Mouse (Mus musculus) forebrain, embryonic 12.5 days (tissue): ENCODE measurements at regions not wholly inside any gene's neighbourhood (a gene's known extent, or its start where the extent isn't known, plus 50 kb on each side); places are given as distances from the start of the nearest gene placed in this dataset.
A peak's percentile ranks its signal among the peaks of the same experiment; 100 is the strongest.

Experiments
- ATAC-seq: fragments of 200-750 bp; cut with Nextera tagmentation; 2 replicates; pipeline ENCODE4 v1.8.0; 2017; ENCODE audit warnings: moderate TSS enrichment; ENCODE audit not compliant: low FRiP score
- H3K27ac ChIP-seq: fragments of 300-500 bp; sonication (generic); 2 replicates; pipeline ENCODE4 v1.5.1; 2016; ENCODE audit warnings: mild to moderate bottlenecking
- H3K27me3 ChIP-seq: fragments of 300-500 bp; sonication (generic); 2 replicates; pipeline ENCODE4 v1.6.1; 2016; ENCODE audit warnings: mild to moderate bottlenecking
- H3K36me3 ChIP-seq: fragments of 300-500 bp; sonication (generic); replicated peaks from 2 replicates; pipeline ENCODE4 v1.6.1; 2016; ENCODE audit warnings: mild to moderate bottlenecking
- H3K4me1 ChIP-seq: fragments of 300-500 bp; sonication (generic); 2 replicates; pipeline ENCODE4 v1.6.1; 2016
- H3K4me2 ChIP-seq: fragments of 300-500 bp; sonication (generic); 2 replicates; pipeline ENCODE4 v1.6.1; 2016; ENCODE audit warnings: mild to moderate bottlenecking, moderate library complexity
- H3K4me3 ChIP-seq: fragments of 300-500 bp; sonication (generic); replicated peaks from 2 replicates; pipeline ENCODE4 v1.5.1; 2016; ENCODE audit warnings: mild to moderate bottlenecking
- H3K9ac ChIP-seq: fragments of 300-500 bp; sonication (generic); 2 replicates; pipeline ENCODE4 v1.6.1; 2016; ENCODE audit warnings: mild to moderate bottlenecking
- H3K9me3 ChIP-seq: fragments of 300-500 bp; sonication (generic); 2 replicates; pipeline ENCODE4 v1.6.1; 2016
- WGBS: fragments of 180-500 bp; shearing (Covaris S2); methylation state at CpG from one replicate; pipeline ENCODE4 v1.1.7; 2016; 5-methylcytosine and 5-hydroxymethylcytosine counted together

- no peaks in the 10 kb centered on the region for H3K36me3 ChIP-seq
- no peak overlapping the region for H3K9ac ChIP-seq
- H3K27ac ChIP-seq: no peak overlapping the region
- H3K9me3 ChIP-seq: no peaks in the 10 kb centered on the region
- WGBS: 98% methylated on average over 2 of the region's 2 CpGs
- ATAC-seq: no peak
- peaks cover 14% of the 10 kb centered on the region for H3K4me1 ChIP-seq
- peaks cover 8% of the 10 kb centered on the region for H3K27me3 ChIP-seq
- no peak overlapping the region for H3K4me3 ChIP-seq
- no peak overlapping the region for H3K4me2 ChIP-seq
These were observed 937.8 kb downstream of the Gsdmc2 start for GRCm38 (mm10) chr15:62907181-62907580.

GRCm38 (mm10) chr15:62903047-62903822 lies 941.7 kb downstream of the Gsdmc2 start:
- peaks cover 14% of the 10 kb centered on the region for H3K4me1 ChIP-seq
- H3K36me3 ChIP-seq: no peaks in the 10 kb centered on the region
- no peak overlapping the region for H3K27ac ChIP-seq
- H3K9me3 ChIP-seq: no peaks in the 10 kb centered on the region
- ATAC-seq: peak; percentile 94
- WGBS: 15% methylated on average over 17 of the region's 17 CpGs
- H3K4me2 ChIP-seq: 0 out of 2 replicates have a peak overlapping the region, but pooled peaks have one; percentile 15
- H3K9ac ChIP-seq: no peak overlapping the region
- H3K27me3 ChIP-seq: peaks cover 14% of the 10 kb centered on the region
- no peak overlapping the region for H3K4me3 ChIP-seq

GRCm38 (mm10) chr15:62901955-62902354 lies 943.0 kb downstream of the Gsdmc2 start:
- Histone ChIP-seq H3K27me3 (peaks cover 11% of the 10 kb centered on the region), H3K27ac (no peak overlapping the region), H3K4me2 (no peak overlapping the region), H3K9me3 (no peaks in the 10 kb centered on the region), H3K9ac (no peak overlapping the region), H3K4me1 (peaks cover 14% of the 10 kb centered on the region), H3K4me3 (no peak overlapping the region), H3K36me3 (no peaks in the 10 kb centered on the region)
- 90% methylated on average over 4 of the region's 4 CpGs for WGBS
- ATAC-seq: no peak

GRCm38 (mm10) chr15:62889798-62890197 lies 955.2 kb downstream of the Gsdmc2 start:
- H3K4me2 ChIP-seq: no peak overlapping the region
- no peak overlapping the region for H3K27ac ChIP-seq
- no peaks in the 10 kb centered on the region for H3K36me3 ChIP-seq
- WGBS: 84% methylated on average over 4 of the region's 4 CpGs
- no peaks in the 10 kb centered on the region for H3K9me3 ChIP-seq
- H3K27me3 ChIP-seq: no peaks in the 10 kb centered on the region
- no peaks in the 10 kb centered on the region for H3K4me1 ChIP-seq
- H3K9ac ChIP-seq: no peak overlapping the region
- ATAC-seq: no peak
- H3K4me3 ChIP-seq: no peak overlapping the region

- H3K4me1 ChIP-seq: no peaks in the 10 kb centered on the region
These were observed 959.6 kb downstream of the Gsdmc2 start for GRCm38 (mm10) chr15:62885331-62885730.

GRCm38 (mm10) chr15:62871082-62871766 lies 973.8 kb downstream of the Gsdmc2 start:
- Histone ChIP-seq H3K4me1 (no peaks in the 10 kb centered on the region), H3K9ac (no peak overlapping the region), H3K4me3 (no peak overlapping the region), H3K4me2 (no peak overlapping the region), H3K27me3 (no peaks in the 10 kb centered on the region), H3K36me3 (no peaks in the 10 kb centered on the region), H3K9me3 (no peaks in the 10 kb centered on the region), H3K27ac (no peak overlapping the region)
- 84% methylated on average over 1 of the region's 1 CpGs for WGBS
- no peak for ATAC-seq

More at GRCm38 (mm10) chr15:62885331-62885730, 959.6 kb downstream of the Gsdmc2 start:
- ATAC-seq: no peak
- no peaks in the 10 kb centered on the region for H3K9me3 ChIP-seq
- 87% methylated on average over 4 of the region's 4 CpGs for WGBS
- no peaks in the 10 kb centered on the region for H3K27me3 ChIP-seq
- no peak overlapping the region for H3K4me2 ChIP-seq
- no peak overlapping the region for H3K9ac ChIP-seq
- H3K4me3 ChIP-seq: no peak overlapping the region
- no peak overlapping the region for H3K27ac ChIP-seq
- H3K36me3 ChIP-seq: no peaks in the 10 kb centered on the region

GRCm38 (mm10) chr15:62862574-62862973 lies 982.4 kb downstream of the Gsdmc2 start:
- Histone ChIP-seq H3K36me3 (no peaks in the 10 kb centered on the region), H3K9ac (no peak overlapping the region), H3K4me1 (no peaks in the 10 kb centered on the region), H3K4me3 (no peak overlapping the region), H3K27me3 (no peaks in the 10 kb centered on the region), H3K4me2 (no peak overlapping the region), H3K9me3 (no peaks in the 10 kb centered on the region), H3K27ac (no peak overlapping the region)
- ATAC-seq: no peak
- 86% methylated on average over 1 of the region's 1 CpGs for WGBS

- Histone ChIP-seq H3K4me1 (no peaks in the 10 kb centered on the region), H3K9me3 (no peaks in the 10 kb centered on the region), H3K27ac (no peak overlapping the region), H3K4me2 (no peak overlapping the region), H3K36me3 (no peaks in the 10 kb centered on the region), H3K4me3 (no peak overlapping the region), H3K27me3 (no peaks in the 10 kb centered on the region), H3K9ac (no peak overlapping the region)
- no peak for ATAC-seq
These were observed 983.6 kb downstream of the Gsdmc2 start for GRCm38 (mm10) chr15:62861422-62861821.

GRCm38 (mm10) chr15:62849326-62849725 lies 995.7 kb downstream of the Gsdmc2 start:
- Histone ChIP-seq H3K27ac (no peak overlapping the region), H3K27me3 (no peaks in the 10 kb centered on the region), H3K4me1 (no peaks in the 10 kb centered on the region), H3K9me3 (no peaks in the 10 kb centered on the region), H3K4me2 (no peak overlapping the region), H3K9ac (no peak overlapping the region), H3K4me3 (no peak overlapping the region), H3K36me3 (no peaks in the 10 kb centered on the region)
- no peak for ATAC-seq

- H3K4me1 ChIP-seq: no peaks in the 10 kb centered on the region
- H3K9ac ChIP-seq: no peak overlapping the region
- 85% methylated on average over 3 of the region's 3 CpGs for WGBS
- H3K9me3 ChIP-seq: no peaks in the 10 kb centered on the region
- no peak for ATAC-seq
- H3K36me3 ChIP-seq: no peaks in the 10 kb centered on the region
- no peaks in the 10 kb centered on the region for H3K27me3 ChIP-seq
- no peak overlapping the region for H3K4me3 ChIP-seq
- H3K4me2 ChIP-seq: no peak overlapping the region
- H3K27ac ChIP-seq: no peak overlapping the region
These were observed 999.1 kb downstream of the Gsdmc2 start for GRCm38 (mm10) chr15:62845884-62846283.

GRCm38 (mm10) chr15:62825586-62825985 lies 1019.4 kb downstream of the Gsdmc2 start:
- Histone ChIP-seq H3K4me3 (no peak overlapping the region), H3K27ac (no peak overlapping the region), H3K27me3 (no peaks in the 10 kb centered on the region), H3K4me1 (no peaks in the 10 kb centered on the region), H3K9me3 (no peaks in the 10 kb centered on the region), H3K36me3 (no peaks in the 10 kb centered on the region), H3K9ac (no peak overlapping the region), H3K4me2 (no peak overlapping the region)
- no peak for ATAC-seq

- Histone ChIP-seq H3K4me2 (no peak overlapping the region), H3K9ac (no peak overlapping the region), H3K9me3 (no peaks in the 10 kb centered on the region), H3K27me3 (no peaks in the 10 kb centered on the region), H3K4me3 (no peak overlapping the region), H3K36me3 (no peaks in the 10 kb centered on the region), H3K27ac (no peak overlapping the region), H3K4me1 (no peaks in the 10 kb centered on the region)
- no peak for ATAC-seq
- WGBS: 76% methylated on average over 1 of the region's 1 CpGs
These were observed 1021.0 kb downstream of the Gsdmc2 start for GRCm38 (mm10) chr15:62823861-62824518.
